Mouse (Mus musculus) embryonic fibroblast, embryonic 13.5 days (primary cell): ENCODE measurements around the gene Otulin. TPM values are rescaled to one million over a fixed set of nuclear protein-coding genes. Genes with fewer than 3 reads are reported as not detected.

ENCODE experiments used
- H3K27ac ChIP-seq: 2 replicates; pipeline ENCODE4 v1.5.1; 2012; ENCODE audit warnings: low read length, control low read depth, inconsistent platforms; ENCODE audit not compliant: insufficient read depth
- H3K4me1 ChIP-seq: 2 replicates; pipeline ENCODE4 v1.6.1; 2011; ENCODE audit warnings: low read length; ENCODE audit not compliant: control insufficient read depth, insufficient read depth
- H3K4me3 ChIP-seq: 2 replicates; pipeline ENCODE4 v1.5.1; 2011; ENCODE audit warnings: mild to moderate bottlenecking, control low read depth, low read length; ENCODE audit not compliant: insufficient read depth
- CTCF ChIP-seq: IDR thresholded peaks from 2 replicates; pipeline ENCODE4 v1.5.1; 2011; ENCODE audit warnings: mild to moderate bottlenecking, control low read depth, low read length, moderate library complexity, borderline replicate concordance; ENCODE audit not compliant: insufficient read depth
- POLR2A ChIP-seq: IDR thresholded peaks from 2 replicates; pipeline ENCODE4 v1.6.1; 2011; ENCODE audit warnings: low read depth, mild to moderate bottlenecking, control low read depth, low read length, moderate library complexity
- polyA plus RNA-seq: library from polyadenylated mRNA; stranded (reverse); fragments of >200 nt; gene quantifications from 2 replicates; pipeline ENCODE4 v1.2.4, GENCODE M21; 2011; ENCODE audit warnings: low read depth; ENCODE audit not compliant: missing spikeins, insufficient read length

Otulin gene
- polyA plus RNA-seq, 1 experiment, result 23.3 TPM

- no peak overlapping the region for H3K27ac ChIP-seq
- no peaks in the 10 kb centered on the region for H3K4me1 ChIP-seq
- no peak overlapping the region for H3K4me3 ChIP-seq
- TF ChIP-seq POLR2A (no peak), CTCF (no peak)
Measured at GRCm38 (mm10) chr15:27585466-27586092, 44.9 kb downstream of the Otulin start.

DNA sequence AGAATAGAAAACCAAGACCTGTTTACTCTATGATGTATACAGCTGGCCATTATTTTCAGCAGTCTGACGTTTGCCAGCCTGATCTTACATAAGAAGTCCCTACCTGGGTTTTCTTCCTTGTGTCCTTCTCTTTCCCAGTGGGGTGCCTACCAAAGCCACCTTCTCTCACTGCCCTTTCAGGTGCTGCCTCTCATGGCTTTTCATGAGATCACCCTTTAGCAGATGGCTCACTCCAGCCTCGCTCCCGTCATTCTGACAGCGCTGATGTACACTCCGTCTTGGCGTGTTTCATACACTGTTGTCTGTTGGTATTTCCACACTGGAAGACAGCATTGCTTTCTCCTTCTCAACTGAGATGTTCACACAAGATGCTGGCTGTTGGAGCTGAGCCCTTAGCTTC is 46.9 kb downstream of the Otulin start:
- Histone ChIP-seq H3K4me3 (no peak overlapping the region), H3K27ac (no peak overlapping the region)
- TF ChIP-seq CTCF (no peak), POLR2A (no peak)

DNA sequence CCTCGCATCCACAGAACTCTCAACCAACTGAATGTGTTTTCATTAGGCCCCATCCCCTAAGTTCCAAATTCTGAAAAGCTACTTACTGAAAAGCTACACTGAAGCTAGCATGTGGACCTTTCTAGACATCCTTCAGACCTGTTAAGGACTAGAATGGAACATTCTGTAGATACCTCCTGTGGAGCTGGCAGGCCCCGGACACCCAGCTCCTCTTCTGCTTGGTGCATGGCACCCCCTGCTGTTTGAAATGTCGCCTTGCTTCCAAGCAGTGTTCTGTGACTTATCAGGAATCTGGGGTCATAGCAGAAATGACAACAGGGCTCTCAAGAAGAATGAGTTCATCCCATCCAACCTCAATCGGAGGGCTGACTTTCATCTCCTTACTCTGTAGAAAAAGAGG is 47.5 kb downstream of the Otulin start:
- H3K4me3 ChIP-seq, result no peak overlapping the region
- no peaks in the 10 kb centered on the region for H3K4me1 ChIP-seq
- TF ChIP-seq POLR2A (no peak), CTCF (peak; percentile 52; the same call in 1 of the 2 replicates)
- H3K27ac ChIP-seq, result no peak overlapping the region

More for the DNA sequence above, 46.9 kb downstream of the Otulin start:
- H3K4me1 ChIP-seq, result no peaks in the 10 kb centered on the region

- Histone ChIP-seq H3K4me3 (no peak overlapping the region), H3K4me1 (no peaks in the 10 kb centered on the region), H3K27ac (no peak overlapping the region)
- TF ChIP-seq CTCF (no peak), POLR2A (no peak)
Measured at GRCm38 (mm10) chr15:27582428-27582827, 48.1 kb downstream of the Otulin start.

GRCm38 (mm10) chr15:27581640-27582039 is 48.9 kb downstream of the Otulin start:
- no peak overlapping the region for H3K27ac ChIP-seq
- H3K4me1 ChIP-seq, result no peaks in the 10 kb centered on the region
- no peak for TF ChIP-seq POLR2A
- no peak for TF ChIP-seq CTCF
- no peak overlapping the region for H3K4me3 ChIP-seq

DNA sequence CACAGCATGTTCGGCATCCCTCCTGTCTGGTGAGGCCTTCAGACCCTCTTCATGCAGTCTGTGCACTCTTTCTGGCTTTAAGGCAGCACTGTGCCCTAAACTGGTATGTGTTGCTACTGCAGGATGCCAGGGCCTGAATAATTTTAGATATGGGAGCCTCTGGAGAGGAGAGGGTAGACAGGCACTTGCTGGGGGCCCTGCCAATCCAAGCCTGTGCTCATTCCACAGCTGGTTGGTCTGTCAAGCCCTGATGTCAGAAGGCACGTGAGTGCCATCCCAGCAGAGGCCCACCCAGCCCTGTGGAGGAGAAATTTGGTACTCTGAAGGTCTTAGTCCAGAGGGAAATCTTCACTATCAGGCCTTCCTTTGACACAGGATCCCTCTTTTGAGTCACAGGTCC is 49.7 kb downstream of the Otulin start:
- TF ChIP-seq CTCF (no peak), POLR2A (no peak)
- H3K4me1 ChIP-seq, result no peaks in the 10 kb centered on the region; the same call in 1 of the 2 replicates
- no peak overlapping the region for H3K4me3 ChIP-seq
- H3K27ac ChIP-seq, result no peak overlapping the region

- H3K4me1 ChIP-seq, result no peaks in the 10 kb centered on the region; the same call in 1 of the 2 replicates
- TF ChIP-seq CTCF (no peak), POLR2A (no peak)
- no peak overlapping the region for H3K27ac ChIP-seq
- no peak overlapping the region for H3K4me3 ChIP-seq
Measured at GRCm38 (mm10) chr15:27579853-27580252, 50.6 kb downstream of the Otulin start.

GRCm38 (mm10) chr15:27578918-27579317 is 51.6 kb downstream of the Otulin start:
- no peak overlapping the region for H3K27ac ChIP-seq
- H3K4me3 ChIP-seq, result no peak overlapping the region
- TF ChIP-seq POLR2A (no peak), CTCF (no peak)
- H3K4me1 ChIP-seq, result no peaks in the 10 kb centered on the region; the same call in 1 of the 2 replicates

- Histone ChIP-seq H3K27ac (no peak overlapping the region), H3K4me3 (no peak overlapping the region), H3K4me1 (no peaks in the 10 kb centered on the region; the same call in 1 of the 2 replicates)
- TF ChIP-seq POLR2A, result no peak
- no peak for TF ChIP-seq CTCF
Measured at GRCm38 (mm10) chr15:27577915-27578780, 52.3 kb downstream of the Otulin start.

- no peak overlapping the region for H3K27ac ChIP-seq
- no peaks in the 10 kb centered on the region; the same call in 1 of the 2 replicates for H3K4me1 ChIP-seq
- TF ChIP-seq POLR2A (no peak), CTCF (no peak)
- no peak overlapping the region for H3K4me3 ChIP-seq
Measured at GRCm38 (mm10) chr15:27576886-27577285, 53.6 kb downstream of the Otulin start.
